8 mouse cellular contexts compared by ENCODE assay signal in the genomic region with DNA sequence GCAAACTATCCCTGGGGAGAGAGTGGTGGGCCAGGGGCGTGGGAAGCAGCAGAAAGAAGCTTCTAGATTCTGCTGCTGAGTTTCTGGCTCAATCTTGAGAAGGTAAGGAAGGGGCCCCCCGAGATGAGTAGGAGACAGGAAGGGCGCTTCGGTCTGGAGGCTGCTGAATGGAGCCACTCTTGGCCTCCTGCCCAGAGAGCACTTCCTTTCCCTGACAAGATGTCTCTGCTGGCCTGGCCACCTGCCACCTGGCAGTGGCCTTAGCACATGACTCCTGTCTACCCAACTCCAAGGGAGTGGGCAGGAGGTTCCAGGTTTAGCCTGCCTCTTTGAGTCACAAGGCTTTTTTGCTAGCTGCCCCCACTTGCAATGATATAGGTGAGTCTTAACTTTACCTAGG. TPM values are rescaled to one million over a fixed set of nuclear protein-coding genes. Genes with fewer than 3 reads are reported as not detected.
DNase-seq lines count a peak whose midpoint lies in the region; ATAC-seq and TF ChIP-seq lines count a peak whose summit lies in the region.

No protein-coding gene starts in this region.

- peaks cover 17% of the 10 kb centered on the region; the same call in 1 of the 2 replicates for H3K4me1 ChIP-seq in lung, adult 2 months (ENCODE audit: control insufficient read depth, insufficient read depth, low read length)

- TF ChIP-seq CTCF in layer of hippocampus, adult 2 months (conservative IDR thresholded peaks at IDR 0.05): no peak
- no peak for TF ChIP-seq CTCF in lung, adult 2 months (IDR thresholded peaks at IDR 0.05; ENCODE audit: insufficient read depth, low read length)

- WGBS in lung, adult 2 months: 12% methylated on average over 4 of the region's 4 CpGs

- H3K4me3 ChIP-seq in layer of hippocampus, adult 2 months: no peak overlapping the region
- H3K4me3 ChIP-seq in lung, adult 2 months (replicated peaks; ENCODE audit: extremely low read depth, low read depth, low read length): no peak overlapping the region

- peak; percentile 48 for ATAC-seq in frontal cortex, adult (ENCODE audit: low TSS enrichment)

- peak; percentile 14 to 20 for DNase-seq in B cell, adult 2 months
- peak; percentile 69 to 72 for DNase-seq in adrenal gland, adult 18-20 months (ENCODE audit: low spot score in 2 of 2)
- peak; percentile 92 to 94 for DNase-seq in heart, postnatal 10 days
- peak; percentile 45 to 48 for DNase-seq in layer of hippocampus, adult 2 months (ENCODE audit: low spot score in 2 of 2)
- peak; percentile 74 for DNase-seq in lung, adult 2 months
- DNase-seq in right cerebral cortex, postnatal 14 days: peak; percentile 87
- DNase-seq in T-cell, adult 2 months (ENCODE audit: low spot score): no peak

- peak overlapping the region; percentile 34; the same call in 1 of the 2 replicates for H3K27ac ChIP-seq in layer of hippocampus, adult 2 months

- TF ChIP-seq POLR2A in lung, adult 2 months (IDR thresholded peaks at IDR 0.05; ENCODE audit: borderline replicate concordance, extremely low read depth, low read depth, low read length): no peak

- intact Hi-C loops in heart, postnatal 10 days (cut with DNase I): loop anchor here (5.0 to 10.0 kb wide), 2 partner anchors 35 to 393 kb away; a partner anchor contains a TSS

RNA-seq across cellular contexts. Expression of a gene that starts 35.1 kb away (rescaled TPM):
- 1 to 10 TPM; 3.8 to 5.9 TPM for total RNA-seq in adrenal gland, adult 18-20 months (2021)
- total RNA-seq in heart, postnatal 10 days (2021): 1 to 10 TPM; 7.9 to 8.6 TPM
- 10 to 100 TPM; 28.5 to 29.1 TPM for total RNA-seq in layer of hippocampus, adult 2 months (2021)
- 17.0 and 17.9 TPM in 2 replicates for polyA plus RNA-seq in lung, adult 2 months (2012; rRNA removed)

RNA-seq across cellular contexts. Expression of a gene that starts 39.6 kb away (rescaled TPM):
- not detected for total RNA-seq in adrenal gland, adult 18-20 months (2021)
- total RNA-seq in heart, postnatal 10 days (2021): not detected
- total RNA-seq in layer of hippocampus, adult 2 months (2021): not detected
- not detected in 2 replicates for polyA plus RNA-seq in lung, adult 2 months (2012; rRNA removed)
